In the genomic region with DNA sequence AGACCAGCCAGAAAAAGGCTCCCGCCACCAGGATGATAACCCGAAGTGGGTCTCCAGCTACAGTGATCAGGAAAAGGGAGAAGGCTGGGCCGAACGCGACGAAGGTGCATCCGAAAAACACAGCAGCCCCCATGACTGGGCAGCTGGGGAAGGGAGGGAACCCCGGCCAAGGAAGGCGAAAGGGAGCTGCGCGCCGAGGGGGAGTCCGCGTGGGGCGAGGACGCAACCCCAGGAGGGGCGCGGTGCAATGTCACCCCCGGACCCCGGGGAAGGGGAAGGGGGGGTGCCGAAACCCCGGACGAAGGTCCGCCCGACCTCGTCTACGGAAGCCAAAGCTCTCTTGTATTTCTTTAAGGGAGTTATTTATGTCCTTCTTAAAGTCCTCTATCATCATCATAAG, we compare ENCODE assay signal across 8 mouse cellular contexts.
A peak's percentile ranks its signal among the peaks of the same experiment; 100 is the strongest.
ATAC-seq lines count a peak whose summit lies in the region.
"Not testable (repeated sequence)": the region's sequence is repeated elsewhere in the genome, so short reads cannot be mapped to it uniquely, and the experiment has no call there.

No protein-coding gene starts in this region.

- WGBS in forebrain, embryonic 13.5 days = 97% methylated on average over 10 of the region's 27 CpGs
- 92% methylated on average over 13 of the region's 27 CpGs for WGBS in hindbrain, embryonic 15.5 days
- WGBS in kidney, embryonic 14.5 days = 93% methylated on average over 8 of the region's 27 CpGs
- WGBS in midbrain, embryonic 15.5 days = 90% methylated on average over 17 of the region's 27 CpGs
- whole genome bisulfite sequencing in stomach, embryonic 15.5 days = 88% methylated on average over 13 of the region's 27 CpGs

- not testable (repeated sequence) for H3K27me3 ChIP-seq in forebrain, embryonic 13.5 days; hindbrain, embryonic 15.5 days; kidney, embryonic 14.5 days (ENCODE audit: control insufficient read depth, insufficient read depth, low read length); midbrain, embryonic 15.5 days (replicated peaks); stomach, embryonic 15.5 days (replicated peaks)

- peak; percentile 63 for ATAC-seq in common myeloid progenitor, adult 5-6 weeks (replicated peaks; ENCODE audit: low read depth, poor library complexity, severe bottlenecking)
- ATAC-seq in forebrain, embryonic 13.5 days = peak; percentile 27; the same call in 1 of the 2 replicates
- peak; percentile 81 for ATAC-seq in granulocyte monocyte progenitor cell, adult 5-6 weeks (replicated peaks; ENCODE audit: poor library complexity, severe bottlenecking)
- peak; percentile 45; the same call in 1 of the 2 replicates for ATAC-seq in hindbrain, embryonic 15.5 days (ENCODE audit: low FRiP score, low read depth)
- ATAC-seq in kidney, embryonic 14.5 days (ENCODE audit: low FRiP score, low TSS enrichment) = peak; percentile 62; the same call in 1 of the 2 replicates
- peak; percentile 56 for ATAC-seq in megakaryocyte progenitor cell, adult 5-6 weeks (replicated peaks; ENCODE audit: poor library complexity)
- ATAC-seq in midbrain, embryonic 15.5 days (replicated peaks) = 0 out of 2 replicates have a peak, but pooled peaks have one; percentile 42
- peak; percentile 47; the same call in 1 of the 2 replicates for ATAC-seq in stomach, embryonic 15.5 days (ENCODE audit: insufficient read depth, low FRiP score, low read depth)

- not testable (repeated sequence) for H3K9me3 ChIP-seq in forebrain, embryonic 13.5 days (replicated peaks); hindbrain, embryonic 15.5 days; kidney, embryonic 14.5 days (ENCODE audit: control insufficient read depth, low read length); midbrain, embryonic 15.5 days; stomach, embryonic 15.5 days

- H3K9ac ChIP-seq in forebrain, embryonic 13.5 days; hindbrain, embryonic 15.5 days; kidney, embryonic 14.5 days (ENCODE audit: low read depth, low read length); midbrain, embryonic 15.5 days; stomach, embryonic 15.5 days: not testable (repeated sequence)

- not testable (repeated sequence) for H3K36me3 ChIP-seq in forebrain, embryonic 13.5 days (ENCODE audit: poor library complexity, severe bottlenecking); hindbrain, embryonic 15.5 days; kidney, embryonic 14.5 days (ENCODE audit: control insufficient read depth, insufficient read depth, low read length); midbrain, embryonic 15.5 days (replicated peaks); stomach, embryonic 15.5 days

- not testable (repeated sequence) for H3K27ac ChIP-seq in forebrain, embryonic 13.5 days; hindbrain, embryonic 15.5 days (replicated peaks); kidney, embryonic 14.5 days (ENCODE audit: low read depth, low read length); midbrain, embryonic 15.5 days; stomach, embryonic 15.5 days

- not testable (repeated sequence) for H3K4me1 ChIP-seq in forebrain, embryonic 13.5 days; hindbrain, embryonic 15.5 days (replicated peaks); kidney, embryonic 14.5 days (ENCODE audit: control insufficient read depth, insufficient read depth, low read length); midbrain, embryonic 15.5 days; stomach, embryonic 15.5 days

- not testable (repeated sequence) for H3K4me2 ChIP-seq in forebrain, embryonic 13.5 days; hindbrain, embryonic 15.5 days; kidney, embryonic 14.5 days (replicated peaks; ENCODE audit: low read depth, low read length); midbrain, embryonic 15.5 days; stomach, embryonic 15.5 days

- H3K4me3 ChIP-seq in forebrain, embryonic 13.5 days; hindbrain, embryonic 15.5 days; kidney, embryonic 14.5 days (ENCODE audit: low read length); midbrain, embryonic 15.5 days; stomach, embryonic 15.5 days (replicated peaks): not testable (repeated sequence)

Comparison
In these comparisons a context has a peak if more than half of its experiments do, and no peak if none do; other contexts are left out.
1. ATAC-seq: peak in every context shown above with its lines; median percentile 81 in granulocyte monocyte progenitor cell, adult 5-6 weeks; 63 in common myeloid progenitor, adult 5-6 weeks; 62 in kidney, embryonic 14.5 days; 56 in megakaryocyte progenitor cell, adult 5-6 weeks; 47 in stomach, embryonic 15.5 days; 45 in hindbrain, embryonic 15.5 days; 42 in midbrain, embryonic 15.5 days; 27 in forebrain, embryonic 13.5 days.